Mouse (Mus musculus) megakaryocyte progenitor cell, adult 5-6 weeks (primary cell): Measurements from ENCODE around the gene AI987944. TPM values are rescaled to one million over a fixed set of nuclear protein-coding genes. Genes with fewer than 3 reads are reported as not detected.

Source experiments
- ATAC-seq: replicated peaks from 2 replicates; pipeline ENCODE4 v1.8.0; 2016; ENCODE audit warnings: mild to moderate bottlenecking, moderate TSS enrichment, inconsistent platforms; ENCODE audit not compliant: poor library complexity
- total RNA-seq, 2 experiments: library from RNA; stranded (forward) in 1 of 2; stranded (reverse) in 1 of 2; fragments of 157-497, 149-512 nt in 1 of 2; fragments of 200-1000 nt in 1 of 2; gene quantifications; 2 replicates each; pipeline versions ENCODE4 v1.2.3 to v1.2.4; 2015 to 2017

Gene AI987944
- 19.7 and 20.5 TPM in 2 replicates for total RNA-seq (2015)
- 19.5 and 21.9 TPM in 2 replicates for total RNA-seq (2017)

DNA sequence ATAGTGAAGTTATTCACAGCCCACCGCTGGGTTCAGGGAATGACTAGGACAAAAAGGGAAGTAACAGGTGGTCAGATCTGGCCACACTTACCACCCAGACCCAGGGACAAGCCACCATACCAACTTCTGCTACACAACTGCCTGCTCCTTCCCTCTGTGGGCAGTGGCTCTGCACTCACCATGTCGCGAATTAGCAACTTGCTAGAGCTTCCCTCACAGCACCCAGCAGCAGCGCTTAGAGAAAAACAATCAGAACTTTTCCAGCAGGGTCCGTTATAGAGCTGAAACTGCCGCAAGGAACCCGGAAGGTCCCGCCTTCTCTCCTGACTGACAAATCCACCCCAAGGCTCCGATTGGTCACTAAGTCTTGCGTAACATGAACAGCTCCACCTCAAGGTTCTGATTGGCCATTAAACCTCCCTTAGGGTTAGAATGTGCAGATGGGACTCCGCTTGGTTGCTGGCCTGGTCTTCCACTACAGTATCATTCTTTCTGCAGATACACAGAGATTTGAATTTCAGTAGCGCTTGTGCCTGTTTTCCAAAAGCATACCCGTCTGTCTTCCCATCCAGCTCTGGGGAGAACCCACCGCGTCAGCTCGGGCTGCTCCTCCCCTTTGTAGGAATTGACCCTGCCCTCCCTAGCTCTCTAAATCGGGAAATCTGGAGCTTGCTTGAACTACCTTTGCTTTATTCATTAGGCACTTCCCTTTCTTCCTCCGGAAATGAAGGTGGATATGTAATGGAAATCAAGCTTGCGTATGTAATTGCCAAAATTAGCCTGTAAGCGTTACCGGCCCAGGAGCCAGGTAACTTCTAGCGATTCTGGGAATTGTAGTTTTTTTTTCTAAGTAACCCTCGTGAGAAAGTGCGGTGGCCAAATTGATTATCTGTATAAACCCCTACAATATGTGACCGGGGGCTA lies at the start of gene AI987944:
AI987944 (minus strand) TSS at position 332 of the 924 bp plus-strand sequence.
- peak; percentile 94 for ATAC-seq

DNA sequence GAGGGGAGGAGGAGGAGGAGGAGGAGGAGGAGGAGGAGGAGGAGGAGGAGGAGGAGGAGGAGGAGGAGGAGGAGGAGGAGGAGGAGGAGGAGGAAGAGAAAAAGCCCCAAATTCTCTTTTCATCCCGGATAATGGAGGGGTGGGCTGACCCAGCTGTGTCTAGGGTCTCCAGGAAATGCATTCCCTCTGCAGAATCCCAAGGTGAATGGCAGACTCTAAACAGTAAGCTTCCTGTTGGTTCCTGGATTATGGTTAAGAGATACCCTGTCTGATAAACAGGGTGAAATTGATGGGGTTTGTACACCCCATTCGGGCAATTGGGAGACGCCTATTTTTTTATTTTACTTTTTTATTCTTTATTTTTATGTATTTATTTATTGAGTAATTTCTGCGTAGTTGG lies 951 bp upstream of the AI987944 start:
- ATAC-seq = no peak

Other genes starting within 250 kb of the AI987944 start
- not detected in 2 replicates for gene Gm5592, start 239.5 kb downstream of the AI987944 start, total RNA-seq (2015)
- not detected in 2 replicates for gene Gm5592, start 239.5 kb downstream of the AI987944 start, total RNA-seq (2017)
- gene Vmn2r57, start 55.3 kb upstream of the AI987944 start, total RNA-seq (2015) = 0.10 TPM in 1 of 2 replicates, not detected in the other
- 0.14 TPM in 1 of 2 replicates, not detected in the other for gene Vmn2r57, start 55.3 kb upstream of the AI987944 start, total RNA-seq (2017)
- gene Gm20449, start 106.0 kb upstream of the AI987944 start, total RNA-seq (2015) = not detected in 2 replicates
- gene Gm20449, start 106.0 kb upstream of the AI987944 start, total RNA-seq (2017) = not detected in 2 replicates
- gene AW146154, start 106.5 kb upstream of the AI987944 start, total RNA-seq (2015) = 13.3 and 14.8 TPM in 2 replicates
- gene AW146154, start 106.5 kb upstream of the AI987944 start, total RNA-seq (2017) = 9.2 and 15.0 TPM in 2 replicates
- not detected in 2 replicates for gene Gm6871, start 180.3 kb upstream of the AI987944 start, total RNA-seq (2015)
- not detected in 2 replicates for gene Gm6871, start 180.3 kb upstream of the AI987944 start, total RNA-seq (2017)
- gene 2610021A01Rik, start 205.9 kb upstream of the AI987944 start, total RNA-seq (2015) = 26.1 and 27.5 TPM in 2 replicates
- 15.1 and 18.8 TPM in 2 replicates for gene 2610021A01Rik, start 205.9 kb upstream of the AI987944 start, total RNA-seq (2017)
- 8.2 and 14.7 TPM in 2 replicates for gene Zfp788, start 239.8 kb upstream of the AI987944 start, total RNA-seq (2015)
- gene Zfp788, start 239.8 kb upstream of the AI987944 start, total RNA-seq (2017) = 4.8 and 7.6 TPM in 2 replicates